Mouse (Mus musculus): Measurements from ENCODE around the gene Gpr18.

DNA sequence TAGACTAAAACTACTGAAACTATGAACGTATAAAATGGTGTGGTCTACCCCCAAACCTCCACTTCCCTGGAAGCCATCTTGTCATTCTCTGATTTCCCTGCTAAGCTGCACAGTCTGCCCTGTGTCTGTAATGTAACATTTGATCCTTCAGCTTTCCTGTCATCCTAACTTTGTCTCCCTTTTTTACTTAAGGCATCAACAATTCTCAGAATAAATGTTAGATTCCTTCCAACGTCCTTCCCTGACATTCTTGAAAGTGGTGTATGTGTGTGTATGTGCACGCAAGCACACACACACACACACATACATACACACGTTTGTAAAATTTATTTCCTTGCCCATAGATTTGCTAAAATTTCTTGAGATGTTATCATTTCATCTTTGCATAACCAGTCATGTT, 44.5 kb upstream of the Gpr18 start:
- no peak for TF ChIP-seq CTCF (IDR thresholded peaks at IDR 0.05)
- TF ChIP-seq EP300 (IDR thresholded peaks at IDR 0.05) = no peak
